Mouse (Mus musculus) liver, embryonic 14.5 days (tissue): Measurements from ENCODE around the gene Scap.

Experiments used
- CTCF ChIP-seq: IDR thresholded peaks from 2 replicates; pipeline ENCODE4 v1.5.1; 2016; ENCODE audit warnings: antibody characterized with exemption, low read depth, control low read depth
- EP300 ChIP-seq: IDR thresholded peaks from 2 replicates; pipeline ENCODE4 v1.6.1; 2016; ENCODE audit warnings: antibody characterized with exemption, low read depth

DNA sequence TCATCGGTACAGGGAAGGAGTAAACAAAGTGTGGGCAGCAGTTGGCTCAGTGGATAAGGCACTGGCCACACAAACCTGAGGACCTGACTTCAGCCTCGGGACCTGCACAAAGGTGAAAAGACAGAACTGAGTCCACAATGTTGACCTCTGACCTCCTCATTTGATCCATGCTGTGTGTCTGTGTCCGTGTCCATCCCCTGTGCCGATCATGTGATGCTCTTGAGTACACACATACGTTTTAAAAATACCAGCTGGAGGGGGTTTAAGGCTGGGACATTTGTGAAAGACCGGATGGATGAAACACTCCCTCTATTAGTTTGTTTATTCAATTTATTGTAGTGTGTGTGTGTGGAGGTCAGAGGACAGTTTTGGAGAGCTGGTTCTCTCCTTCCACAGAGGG lies 10.7 kb downstream of the Scap start:
- no peak for TF ChIP-seq CTCF
- no peak for TF ChIP-seq EP300
